23 mouse cellular contexts compared by ENCODE assay signal in genomic region chr7:74498266-74498980, GRCm38 (mm10).
"Had no signal": no experiment of that assay in that cellular context is flagged by ENCODE, and none has a peak within 500 bp of the region (broad histone marks: within the 10 kb centered on the region; RNA-seq: fewer than 3 reads in every experiment).

No protein-coding gene starts in this region.

- H3K36me3 ChIP-seq: heart, embryonic 13.5 days; heart, embryonic 15.5 days; hindbrain, embryonic 13.5 days; hindbrain, embryonic 15.5 days; limb, embryonic 13.5 days; limb, embryonic 15.5 days; liver, embryonic 12.5 days had no signal

- H3K27ac ChIP-seq: heart, adult 2 months; heart, embryonic 13.5 days; heart, embryonic 15.5 days; hindbrain, embryonic 13.5 days; hindbrain, embryonic 15.5 days; hindbrain, postnatal 0 days; left cerebral cortex, adult 2 months; limb, embryonic 13.5 days; limb, embryonic 15.5 days; liver, embryonic 12.5 days; liver, embryonic 14.5 days had no signal

- H3K9ac ChIP-seq: heart, embryonic 13.5 days; heart, embryonic 15.5 days; hindbrain, embryonic 13.5 days; hindbrain, embryonic 15.5 days; limb, embryonic 13.5 days; limb, embryonic 15.5 days; liver, embryonic 12.5 days; liver, embryonic 14.5 days had no signal

- H3K27me3 ChIP-seq: heart, embryonic 13.5 days; heart, embryonic 15.5 days; limb, embryonic 13.5 days; limb, embryonic 15.5 days; liver, embryonic 12.5 days had no signal

- H3K4me3 ChIP-seq: heart, adult 2 months; heart, embryonic 13.5 days; heart, embryonic 15.5 days; hindbrain, embryonic 13.5 days; hindbrain, embryonic 15.5 days; left cerebral cortex, adult 2 months; limb, embryonic 13.5 days; limb, embryonic 15.5 days; liver, embryonic 12.5 days had no signal

- ATAC-seq: hindbrain, postnatal 0 days; intestine, embryonic 16.5 days; liver, embryonic 12.5 days had no signal

- H3K4me1 ChIP-seq: heart, embryonic 13.5 days; heart, embryonic 15.5 days; hindbrain, embryonic 15.5 days; limb, embryonic 13.5 days; limb, embryonic 15.5 days; liver, embryonic 12.5 days had no signal

- H3K4me2 ChIP-seq: heart, embryonic 11.5 days; heart, embryonic 13.5 days; heart, embryonic 15.5 days; hindbrain, embryonic 13.5 days; hindbrain, embryonic 15.5 days; limb, embryonic 13.5 days; limb, embryonic 15.5 days; liver, embryonic 12.5 days had no signal

- H3K9me3 ChIP-seq: heart, embryonic 13.5 days; heart, embryonic 15.5 days; hindbrain, embryonic 13.5 days; hindbrain, embryonic 15.5 days; limb, embryonic 13.5 days; limb, embryonic 15.5 days; liver, embryonic 12.5 days had no signal

- DNase-seq: gastrocnemius, postnatal 14 days; gastrocnemius, postnatal 36 days; heart, adult 11 months; heart, adult 2 months; heart, postnatal 14 days; heart, postnatal 36 days; kidney, adult 11 months; kidney, postnatal 10 days; kidney, postnatal 36 days; layer of hippocampus, adult 9-11 months; layer of hippocampus, postnatal 36 days had no signal
